Mouse (Mus musculus): Measurements from ENCODE around the gene Rpl13. TPM values are rescaled to one million over a fixed set of nuclear protein-coding genes. Genes with fewer than 3 reads are reported as not detected.

Gene Rpl13
- 100 to 1,000 TPM; 389 to 466 TPM for total RNA-seq (2021)
- long read RNA-seq, experiment 1, transcript Rpl13-201 (6 exons, 780 nt): major isoform, 331 of 342 reads
- long read RNA-seq, experiment 1, partial matches to known transcripts: 7 of 342 reads
- long read RNA-seq, experiment 1, other reads (novel, unspliced or antisense): 4 of 342 reads
- long read RNA-seq, experiment 2, transcript Rpl13-201 (6 exons, 780 nt): major isoform, 369 of 383 reads
- long read RNA-seq, experiment 2, partial matches to known transcripts: 7 of 383 reads
- long read RNA-seq, experiment 2, other reads (novel, unspliced or antisense): 7 of 383 reads

- Histone ChIP-seq H3K27ac (peak within 1 kb of the TSS; percentile 96), H3K4me3 (peak within 1 kb of the TSS; percentile 92)
- intact Hi-C loops (cut with DNase I): loop anchor here (5.0 kb wide), 1 partner anchor 110 kb away; the partner anchor contains the start of genes Chmp1a and Spata33
- no peak for TF ChIP-seq CTCF (IDR thresholded peaks at IDR 0.05)
- peak; percentile 98 for DNase-seq
These were observed at the start of gene Rpl13 for GRCm38 (mm10) chr8:123101735-123102685. Gene Rpl13, plus strand, starts transcription at chr8:123102350.

- no peak within 1 kb of the TSS; the same call in 1 of the 2 replicates for H3K4me3 ChIP-seq
- TF ChIP-seq CTCF (IDR thresholded peaks at IDR 0.05): no peak
- H3K27ac ChIP-seq: no peak within 1 kb of the TSS; the same call in 1 of the 2 replicates
- no peak for DNase-seq
- intact Hi-C loops (cut with DNase I): no loop called here
These were observed 39.4 kb upstream of the Rpl13 start, which contains the start of gene Spg7 for GRCm38 (mm10) chr8:123062721-123063120. Gene Spg7, plus strand, starts transcription at chr8:123062942.

- no peak for DNase-seq
- H3K4me3 ChIP-seq: peak overlapping the region; percentile 83
- no peak for TF ChIP-seq CTCF (IDR thresholded peaks at IDR 0.05)
- peak overlapping the region; percentile 93 for H3K27ac ChIP-seq
- intact Hi-C loops (cut with DNase I): loop anchor here (2.0 kb wide), 1 partner anchor 17 kb away; no protein-coding TSS in a partner anchor
These were observed 38.1 kb upstream of the Rpl13 start for GRCm38 (mm10) chr8:123064072-123064471.

- TF ChIP-seq CTCF (IDR thresholded peaks at IDR 0.05): no peak
- Histone ChIP-seq H3K4me3 (peak overlapping the region; percentile 83), H3K27ac (peak overlapping the region; percentile 93)
- intact Hi-C loops (cut with DNase I): loop anchor here (1.0 to 5.0 kb wide), 3 partner anchors 18 to 213 kb away; no protein-coding TSS in a partner anchor
- DNase-seq: no peak
These were observed 37.3 kb upstream of the Rpl13 start for GRCm38 (mm10) chr8:123064809-123065213.

GRCm38 (mm10) chr8:123065214-123066100 lies 36.7 kb upstream of the Rpl13 start:
- intact Hi-C loops (cut with DNase I): loop anchor here (1.0 to 5.0 kb wide), 3 partner anchors 19 to 213 kb away; no protein-coding TSS in a partner anchor
- peak; percentile 99 for DNase-seq
- peak; percentile 76 for TF ChIP-seq CTCF (IDR thresholded peaks at IDR 0.05)
- Histone ChIP-seq H3K27ac (peak overlapping the region; percentile 93), H3K4me3 (peak overlapping the region; percentile 83)

- peak overlapping the region; percentile 93 for H3K27ac ChIP-seq
- peak overlapping the region; percentile 83 for H3K4me3 ChIP-seq
- no peak for TF ChIP-seq CTCF (IDR thresholded peaks at IDR 0.05)
- intact Hi-C loops (cut with DNase I): loop anchor here (5.0 kb wide), 1 partner anchor 214 kb away; no protein-coding TSS in a partner anchor
- DNase-seq: no peak
These were observed 36.0 kb upstream of the Rpl13 start for GRCm38 (mm10) chr8:123066101-123066683.

GRCm38 (mm10) chr8:123071176-123071575 lies 31.0 kb upstream of the Rpl13 start:
- no peak for TF ChIP-seq CTCF (IDR thresholded peaks at IDR 0.05)
- intact Hi-C loops (cut with DNase I): loop anchor here (10.0 kb wide), 2 partner anchors 476 to 686 kb away; no protein-coding TSS in a partner anchor
- Histone ChIP-seq H3K27ac (no peak overlapping the region), H3K4me3 (no peak overlapping the region)
- DNase-seq: no peak

- DNase-seq: no peak
- Histone ChIP-seq H3K4me3 (no peak overlapping the region), H3K27ac (no peak overlapping the region)
- intact Hi-C loops (cut with DNase I): loop anchor here (10.0 kb wide), 2 partner anchors 482 to 692 kb away; no protein-coding TSS in a partner anchor
- TF ChIP-seq CTCF (IDR thresholded peaks at IDR 0.05): no peak
These were observed 24.9 kb upstream of the Rpl13 start for GRCm38 (mm10) chr8:123077213-123077612.

- DNase-seq: no peak
- no peak for TF ChIP-seq CTCF (IDR thresholded peaks at IDR 0.05)
- no peak overlapping the region for H3K27ac ChIP-seq
- H3K4me3 ChIP-seq: no peak overlapping the region
- intact Hi-C loops (cut with DNase I): no loop called here
These were observed 19.2 kb upstream of the Rpl13 start for GRCm38 (mm10) chr8:123082993-123083392.

GRCm38 (mm10) chr8:123083610-123084009 lies 18.5 kb upstream of the Rpl13 start:
- Histone ChIP-seq H3K4me3 (no peak overlapping the region), H3K27ac (no peak overlapping the region)
- no peak for TF ChIP-seq CTCF (IDR thresholded peaks at IDR 0.05)
- no peak for DNase-seq
- intact Hi-C loops (cut with DNase I): no loop called here

- DNase-seq: no peak
- no peak for TF ChIP-seq CTCF (IDR thresholded peaks at IDR 0.05)
- H3K27ac ChIP-seq: no peak overlapping the region
- H3K4me3 ChIP-seq: no peak overlapping the region
- intact Hi-C loops (cut with DNase I): no loop called here
These were observed 14.9 kb upstream of the Rpl13 start for GRCm38 (mm10) chr8:123087289-123087688.

Data from gastrocnemius, adult 2 months (tissue).